Mouse (Mus musculus) cerebellum, adult 11 months (tissue): ENCODE results near the gene Erp27.
"Not testable (repeated sequence)": the region's sequence is repeated elsewhere in the genome, so short reads cannot be mapped to it uniquely, and the experiment has no call there.

ENCODE experiments used
- DNase-seq: peaks from one replicate; pipeline ENCODE4 v3.0.0; 2022

Erp27 gene

DNA sequence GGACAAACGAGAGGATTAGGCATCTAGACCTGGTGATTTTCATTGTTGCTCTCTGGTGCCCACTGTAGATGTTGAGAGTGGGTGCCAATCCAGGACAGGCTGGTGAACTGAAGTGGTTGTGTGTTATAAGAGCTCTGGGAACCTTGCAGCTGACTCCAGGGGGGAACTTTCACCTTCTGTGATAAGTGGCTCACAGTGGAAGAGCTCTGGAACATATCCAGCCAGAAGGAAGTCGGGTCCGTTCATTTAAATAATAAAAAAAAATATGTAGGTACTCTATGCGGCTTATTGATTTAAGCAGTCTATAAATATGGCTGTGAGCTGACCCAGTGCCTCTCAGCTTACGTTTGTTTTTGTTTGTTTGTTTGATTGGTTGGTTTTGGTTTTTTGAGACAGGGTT, at the start of gene Erp27:
Gene Erp27, minus strand, starts transcription at position 101 of the 400 bp plus-strand sequence.
- no peak for DNase-seq

- not testable (repeated sequence) for DNase-seq
Measured at GRCm38 (mm10) chr6:136968877-136969276, 46.9 kb upstream of the Erp27 start.

GRCm38 (mm10) chr6:136967466-136967865, 45.5 kb upstream of the Erp27 start:
- DNase-seq, result no peak

DNA sequence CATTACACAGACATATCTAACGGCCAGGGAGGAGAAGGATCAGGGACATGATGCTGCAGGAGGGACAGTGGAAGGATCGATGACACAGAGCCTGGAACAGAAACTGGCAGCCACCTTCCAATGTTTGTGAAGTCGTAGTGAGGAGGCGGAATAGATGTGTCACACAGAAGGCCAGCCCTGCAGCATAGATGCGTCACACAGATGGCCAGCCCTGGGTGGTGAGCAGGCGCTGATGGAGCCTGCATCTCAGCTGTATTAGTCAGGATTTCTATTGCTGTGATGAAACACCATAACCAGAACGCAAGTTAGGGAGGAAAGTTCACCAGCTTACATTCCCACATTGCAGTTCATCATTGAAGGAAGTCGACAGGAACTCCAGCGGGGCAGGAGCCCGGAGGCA, 43.9 kb upstream of the Erp27 start:
- DNase-seq, result no peak

DNA sequence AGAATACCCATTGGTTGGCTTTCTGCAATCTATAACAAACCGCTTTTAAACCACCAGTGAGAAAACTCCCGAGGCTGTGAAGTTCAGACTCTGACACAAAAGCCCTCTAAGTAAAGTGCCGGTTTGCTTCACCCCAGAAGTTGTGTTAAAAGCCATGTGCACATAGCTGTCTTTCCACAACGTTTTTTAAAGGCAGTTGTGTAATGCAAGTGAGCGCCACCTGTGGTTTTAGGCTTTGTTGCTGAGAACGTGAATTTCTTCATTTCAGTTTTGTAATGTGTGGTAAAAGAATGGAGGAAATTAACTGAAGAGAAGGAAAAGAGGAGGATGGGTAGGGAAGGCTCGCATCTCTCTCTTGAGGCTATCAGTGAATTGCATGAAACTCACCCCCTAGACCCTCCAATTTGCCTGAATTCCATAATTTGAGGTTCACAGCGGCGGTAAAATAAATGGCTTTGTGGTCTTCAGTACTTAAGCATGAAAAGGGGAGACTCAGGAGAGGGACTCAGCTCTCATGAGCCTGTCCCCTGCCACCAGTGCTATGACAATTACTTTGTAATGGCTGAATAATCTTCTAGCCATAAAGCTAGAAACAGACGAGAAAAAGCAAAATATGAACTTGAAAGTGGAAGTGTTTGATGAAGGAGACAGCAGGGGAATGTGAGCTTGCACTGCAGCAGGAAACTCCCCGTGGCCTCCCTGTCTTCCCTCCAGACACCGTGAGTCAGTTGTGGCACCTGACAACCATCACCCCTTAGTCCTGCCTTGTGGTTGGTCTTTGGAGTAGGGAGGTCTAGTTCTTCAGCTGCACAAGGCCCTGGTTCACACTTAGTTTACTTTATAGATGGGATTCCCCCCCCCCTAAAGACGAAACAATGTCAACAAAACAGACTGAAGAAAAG, 42.9 kb upstream of the Erp27 start:
- no peak for DNase-seq

DNA sequence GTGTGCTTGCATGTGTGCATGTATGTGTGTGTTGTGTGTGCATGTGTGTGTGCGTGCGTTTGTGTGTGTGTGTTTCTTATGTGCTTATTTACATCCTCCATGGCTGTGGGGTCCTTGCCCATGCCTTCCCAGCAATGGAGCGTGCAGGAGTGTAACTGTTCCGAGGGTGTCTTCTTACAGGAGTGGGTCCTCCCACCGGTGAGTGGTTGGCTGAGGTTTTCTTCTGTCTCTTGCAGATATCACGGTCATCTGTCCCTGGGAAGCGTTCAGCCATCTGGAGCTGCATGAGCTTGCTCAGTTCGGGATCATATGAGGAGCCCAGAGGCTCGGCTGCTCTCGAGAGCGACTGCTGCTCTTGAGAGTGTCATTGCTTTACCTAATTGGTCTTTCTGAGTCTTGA, 41.0 kb upstream of the Erp27 start:
- DNase-seq, result no peak

DNA sequence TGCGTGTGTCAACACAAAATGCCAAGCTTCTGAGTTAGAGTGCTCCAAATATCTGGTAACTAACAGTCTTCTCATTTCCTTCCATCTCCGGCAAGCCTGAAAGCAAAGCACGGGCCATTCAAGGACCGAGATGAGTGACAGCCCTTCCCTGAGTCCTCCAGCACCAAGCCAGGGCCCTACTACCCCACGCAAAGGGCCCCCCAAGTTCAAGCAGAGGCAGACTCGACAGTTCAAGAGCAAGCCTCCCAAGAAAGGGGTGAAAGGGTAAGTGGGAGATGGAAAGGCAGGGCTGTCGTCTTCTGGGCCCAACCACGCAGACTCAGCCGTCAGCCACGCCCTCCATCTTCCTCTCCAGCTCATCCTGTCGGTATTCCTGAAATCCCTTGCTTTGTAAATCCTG, 37.2 kb upstream of the Erp27 start:
- no peak for DNase-seq

DNA sequence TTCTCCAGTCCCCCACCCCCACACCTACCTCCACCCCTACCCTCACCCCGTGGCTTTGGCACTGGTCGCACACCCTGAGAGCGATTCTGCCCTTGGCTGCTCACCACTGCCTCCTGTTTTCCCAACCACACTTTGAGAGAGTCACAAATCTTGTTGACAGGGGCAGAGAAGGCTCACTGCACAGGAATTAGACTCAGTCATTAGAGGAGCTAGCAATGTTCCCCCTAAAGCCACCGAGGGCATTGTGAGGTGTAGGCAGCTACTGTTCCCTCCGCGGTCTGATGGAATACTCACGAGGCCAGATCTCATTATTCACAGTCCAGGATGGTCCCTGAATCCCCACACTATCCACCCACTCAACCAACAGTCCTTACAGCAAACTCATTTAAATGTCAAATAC, 35.1 kb upstream of the Erp27 start:
- DNase-seq, result no peak

GRCm38 (mm10) chr6:136955240-136955639, 33.3 kb upstream of the Erp27 start:
- DNase-seq, result no peak

GRCm38 (mm10) chr6:136954715-136955114, 32.7 kb upstream of the Erp27 start:
- DNase-seq, result no peak

GRCm38 (mm10) chr6:136954192-136954591, 32.2 kb upstream of the Erp27 start:
- no peak for DNase-seq

DNA sequence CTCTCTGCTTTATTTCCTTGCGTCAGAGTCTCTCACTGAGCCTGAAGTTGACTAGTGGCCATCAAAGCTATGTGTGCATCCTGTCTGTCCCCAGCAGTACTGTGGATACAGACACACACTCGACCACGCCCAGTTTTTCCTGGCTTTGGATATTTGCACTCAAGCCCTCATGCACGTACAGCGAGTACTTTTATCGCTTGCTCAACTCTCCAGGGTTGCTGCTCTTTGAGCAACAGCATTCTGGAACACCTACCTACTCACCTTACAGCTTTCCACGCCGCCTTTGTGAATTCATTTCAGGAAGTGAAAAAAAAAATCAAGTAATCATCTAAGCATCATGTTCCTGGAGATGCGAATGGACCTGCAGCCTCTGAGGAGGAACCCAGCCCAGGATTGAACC, 30.9 kb upstream of the Erp27 start:
- no peak for DNase-seq

- no peak for DNase-seq
Measured at GRCm38 (mm10) chr6:136950171-136950570, 28.2 kb upstream of the Erp27 start.

DNA sequence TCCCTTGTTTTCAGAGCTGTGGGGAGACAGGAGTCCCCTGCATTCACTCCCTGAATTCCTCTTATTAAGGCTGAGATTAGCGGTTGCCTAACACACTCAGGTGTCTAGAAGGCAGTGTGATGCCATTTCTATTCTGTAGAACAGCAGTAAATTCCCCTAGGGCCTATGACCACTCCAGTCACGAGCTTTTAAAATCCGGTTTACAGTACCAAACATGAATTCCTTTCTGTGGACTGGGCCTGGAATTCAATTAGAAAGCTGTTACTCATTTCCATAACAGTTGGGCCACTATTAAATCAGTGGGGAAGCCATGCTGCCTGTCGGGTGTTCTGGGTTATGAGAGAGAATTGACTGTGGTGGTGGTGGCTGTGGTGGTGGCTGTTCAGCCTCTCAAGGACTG, 25.7 kb upstream of the Erp27 start:
- no peak for DNase-seq

- DNase-seq, result no peak
Measured at GRCm38 (mm10) chr6:136946943-136947342, 25.0 kb upstream of the Erp27 start.

- no peak for DNase-seq
Measured at GRCm38 (mm10) chr6:136946241-136946640, 24.3 kb upstream of the Erp27 start.

GRCm38 (mm10) chr6:136944511-136944910, 22.5 kb upstream of the Erp27 start:
- no peak for DNase-seq

GRCm38 (mm10) chr6:136943392-136943791, 21.4 kb upstream of the Erp27 start:
- DNase-seq, result no peak

DNA sequence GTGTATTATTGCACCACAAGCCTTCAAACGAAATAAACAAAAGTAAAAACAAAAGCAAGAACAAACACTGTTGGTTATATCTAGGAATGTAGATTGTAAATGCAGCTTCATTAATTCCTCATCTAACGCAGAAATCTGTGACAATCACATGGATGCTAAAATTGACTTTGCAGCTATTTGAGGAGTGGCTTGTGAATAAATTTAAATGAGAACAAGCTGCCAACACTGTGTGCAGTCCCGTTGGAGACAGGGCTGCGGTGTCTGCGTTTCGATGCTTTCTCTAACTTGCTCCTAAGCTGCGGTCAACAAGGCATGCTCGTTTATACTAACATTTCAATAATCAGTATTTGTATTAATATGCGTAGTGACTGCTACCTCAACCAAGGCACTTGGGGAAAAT, 20.3 kb upstream of the Erp27 start:
- DNase-seq, result no peak

GRCm38 (mm10) chr6:136941051-136942021, 19.4 kb upstream of the Erp27 start, which contains the start of gene Arhgdib:
Arhgdib (minus strand) TSS chr6:136941899.
- DNase-seq, result no peak

- DNase-seq, result no peak
Measured at GRCm38 (mm10) chr6:136940188-136940960, 18.4 kb upstream of the Erp27 start.

- no peak for DNase-seq
Measured at GRCm38 (mm10) chr6:136939326-136940187, 17.6 kb upstream of the Erp27 start.
